Mouse (Mus musculus): Measurements from ENCODE around the gene Eif4a2. TPM values are rescaled to one million over a fixed set of nuclear protein-coding genes. Genes with fewer than 3 reads are reported as not detected.

The Eif4a2 gene
- polyA plus RNA-seq, 1 experiment, result 5.3 TPM

- H3K9me3 ChIP-seq, result no peaks in the 10 kb centered on the region
- H3K27me3 ChIP-seq (replicated peaks), result no peaks in the 10 kb centered on the region
- peaks cover 14% of the 10 kb centered on the region for H3K4me1 ChIP-seq
- H3K36me3 ChIP-seq (replicated peaks; ENCODE audit: low read length), result peaks cover 62% of the 10 kb centered on the region
- TF ChIP-seq GATA1 (IDR thresholded peaks at IDR 0.05; ENCODE audit: borderline replicate concordance, low read length), result no peak
- no peak for TF ChIP-seq FLI1 (IDR thresholded peaks at IDR 0.05; ENCODE audit: low read length)
- H3K4me3 ChIP-seq (replicated peaks), result no peak overlapping the region
These were observed 15.9 kb downstream of the Eif4a2 start for GRCm38 (mm10) chr16:23123104-23123503.

GRCm38 (mm10) chr16:23124398-23124797 is 17.2 kb downstream of the Eif4a2 start:
- TF ChIP-seq FLI1 (IDR thresholded peaks at IDR 0.05; ENCODE audit: low read length) (no peak), GATA1 (IDR thresholded peaks at IDR 0.05; ENCODE audit: borderline replicate concordance, low read length) (no peak)
- Histone ChIP-seq H3K9me3 (no peaks in the 10 kb centered on the region), H3K36me3 (replicated peaks; ENCODE audit: low read length) (peaks cover 52% of the 10 kb centered on the region), H3K4me3 (replicated peaks) (no peak overlapping the region), H3K27me3 (replicated peaks) (no peaks in the 10 kb centered on the region), H3K4me1 (peaks cover 25% of the 10 kb centered on the region)

GRCm38 (mm10) chr16:23127311-23127672 is 20.0 kb downstream of the Eif4a2 start:
- Histone ChIP-seq H3K27me3 (replicated peaks) (no peaks in the 10 kb centered on the region), H3K4me1 (peaks cover 36% of the 10 kb centered on the region), H3K9me3 (no peaks in the 10 kb centered on the region), H3K36me3 (replicated peaks; ENCODE audit: low read length) (peaks cover 25% of the 10 kb centered on the region), H3K4me3 (replicated peaks) (peak overlapping the region; percentile 96)
- no peak for TF ChIP-seq GATA1 (IDR thresholded peaks at IDR 0.05; ENCODE audit: borderline replicate concordance, low read length)
- no peak for TF ChIP-seq FLI1 (IDR thresholded peaks at IDR 0.05; ENCODE audit: low read length)

GRCm38 (mm10) chr16:23127673-23128375 is 20.6 kb downstream of the Eif4a2 start, which contains the start of gene Rfc4:
TSS of gene Rfc4 (minus strand) at chr16:23127737.
- Histone ChIP-seq H3K27me3 (replicated peaks) (no peaks in the 10 kb centered on the region), H3K4me1 (peaks cover 36% of the 10 kb centered on the region), H3K4me3 (replicated peaks) (peak within 1 kb of the TSS; percentile 96), H3K36me3 (replicated peaks; ENCODE audit: low read length) (peaks cover 21% of the 10 kb centered on the region), H3K9me3 (no peaks in the 10 kb centered on the region)
- TF ChIP-seq GATA1 (IDR thresholded peaks at IDR 0.05; ENCODE audit: borderline replicate concordance, low read length) (no peak), FLI1 (IDR thresholded peaks at IDR 0.05; ENCODE audit: low read length) (peak; percentile 98; the same call in 1 of the 2 replicates)

GRCm38 (mm10) chr16:23130303-23130702 is 23.1 kb downstream of the Eif4a2 start:
- TF ChIP-seq GATA1 (IDR thresholded peaks at IDR 0.05; ENCODE audit: borderline replicate concordance, low read length) (no peak), FLI1 (IDR thresholded peaks at IDR 0.05; ENCODE audit: low read length) (no peak)
- peaks cover 2% of the 10 kb centered on the region for H3K36me3 ChIP-seq (replicated peaks; ENCODE audit: low read length)
- H3K9me3 ChIP-seq, result no peaks in the 10 kb centered on the region
- peaks cover 52% of the 10 kb centered on the region for H3K4me1 ChIP-seq
- H3K4me3 ChIP-seq (replicated peaks), result no peak overlapping the region
- no peaks in the 10 kb centered on the region for H3K27me3 ChIP-seq (replicated peaks)

- no peak overlapping the region for H3K4me3 ChIP-seq (replicated peaks)
- no peaks in the 10 kb centered on the region for H3K36me3 ChIP-seq (replicated peaks; ENCODE audit: low read length)
- no peak for TF ChIP-seq GATA1 (IDR thresholded peaks at IDR 0.05; ENCODE audit: borderline replicate concordance, low read length)
- TF ChIP-seq FLI1 (IDR thresholded peaks at IDR 0.05; ENCODE audit: low read length), result no peak
- H3K4me1 ChIP-seq, result peaks cover 53% of the 10 kb centered on the region
- no peaks in the 10 kb centered on the region for H3K9me3 ChIP-seq
- H3K27me3 ChIP-seq (replicated peaks), result peaks cover 2% of the 10 kb centered on the region
These were observed 25.1 kb downstream of the Eif4a2 start for GRCm38 (mm10) chr16:23132336-23132735.

GRCm38 (mm10) chr16:23135421-23136149 is 28.3 kb downstream of the Eif4a2 start:
- H3K36me3 ChIP-seq (replicated peaks; ENCODE audit: low read length), result no peaks in the 10 kb centered on the region
- peaks cover 38% of the 10 kb centered on the region for H3K4me1 ChIP-seq
- no peak for TF ChIP-seq GATA1 (IDR thresholded peaks at IDR 0.05; ENCODE audit: borderline replicate concordance, low read length)
- no peak for TF ChIP-seq FLI1 (IDR thresholded peaks at IDR 0.05; ENCODE audit: low read length)
- peaks cover 10% of the 10 kb centered on the region for H3K27me3 ChIP-seq (replicated peaks)
- H3K4me3 ChIP-seq (replicated peaks), result peak overlapping the region; percentile 77
- no peaks in the 10 kb centered on the region for H3K9me3 ChIP-seq

GRCm38 (mm10) chr16:23136406-23136970 is 29.2 kb downstream of the Eif4a2 start:
- Histone ChIP-seq H3K9me3 (no peaks in the 10 kb centered on the region), H3K27me3 (replicated peaks) (peaks cover 10% of the 10 kb centered on the region), H3K4me3 (replicated peaks) (peak overlapping the region; percentile 59), H3K4me1 (peaks cover 30% of the 10 kb centered on the region), H3K36me3 (replicated peaks; ENCODE audit: low read length) (no peaks in the 10 kb centered on the region)
- TF ChIP-seq GATA1 (IDR thresholded peaks at IDR 0.05; ENCODE audit: borderline replicate concordance, low read length), result no peak
- TF ChIP-seq FLI1 (IDR thresholded peaks at IDR 0.05; ENCODE audit: low read length), result no peak

- H3K9me3 ChIP-seq, result no peaks in the 10 kb centered on the region
- H3K27me3 ChIP-seq (replicated peaks), result peaks cover 26% of the 10 kb centered on the region
- peaks cover 11% of the 10 kb centered on the region for H3K4me1 ChIP-seq
- H3K4me3 ChIP-seq (replicated peaks), result no peak overlapping the region
- no peaks in the 10 kb centered on the region for H3K36me3 ChIP-seq (replicated peaks; ENCODE audit: low read length)
- TF ChIP-seq GATA1 (IDR thresholded peaks at IDR 0.05; ENCODE audit: borderline replicate concordance, low read length), result no peak
These were observed 33.7 kb downstream of the Eif4a2 start for GRCm38 (mm10) chr16:23140911-23141310.

GRCm38 (mm10) chr16:23144326-23144725 is 37.1 kb downstream of the Eif4a2 start:
- Histone ChIP-seq H3K4me1 (no peaks in the 10 kb centered on the region), H3K27me3 (replicated peaks) (peaks cover 45% of the 10 kb centered on the region), H3K9me3 (no peaks in the 10 kb centered on the region), H3K4me3 (replicated peaks) (no peak overlapping the region), H3K36me3 (replicated peaks; ENCODE audit: low read length) (no peaks in the 10 kb centered on the region)
- no peak for TF ChIP-seq GATA1 (IDR thresholded peaks at IDR 0.05; ENCODE audit: borderline replicate concordance, low read length)
- no peak for TF ChIP-seq FLI1 (IDR thresholded peaks at IDR 0.05; ENCODE audit: low read length)
